Mouse (Mus musculus): Measurements from ENCODE around the gene Actr3b. TPM values are rescaled to one million over a fixed set of nuclear protein-coding genes. Genes with fewer than 3 reads are reported as not detected.

Gene Actr3b
- polyA plus RNA-seq (2015; fragmentation: Illumina TruSeq; extraction: RNeasy Lipid Tissue Mini Kit (QIAGEN cat#74804); ENCODE audit: insufficient read depth, low replicate concordance), result 2.5 TPM

DNA sequence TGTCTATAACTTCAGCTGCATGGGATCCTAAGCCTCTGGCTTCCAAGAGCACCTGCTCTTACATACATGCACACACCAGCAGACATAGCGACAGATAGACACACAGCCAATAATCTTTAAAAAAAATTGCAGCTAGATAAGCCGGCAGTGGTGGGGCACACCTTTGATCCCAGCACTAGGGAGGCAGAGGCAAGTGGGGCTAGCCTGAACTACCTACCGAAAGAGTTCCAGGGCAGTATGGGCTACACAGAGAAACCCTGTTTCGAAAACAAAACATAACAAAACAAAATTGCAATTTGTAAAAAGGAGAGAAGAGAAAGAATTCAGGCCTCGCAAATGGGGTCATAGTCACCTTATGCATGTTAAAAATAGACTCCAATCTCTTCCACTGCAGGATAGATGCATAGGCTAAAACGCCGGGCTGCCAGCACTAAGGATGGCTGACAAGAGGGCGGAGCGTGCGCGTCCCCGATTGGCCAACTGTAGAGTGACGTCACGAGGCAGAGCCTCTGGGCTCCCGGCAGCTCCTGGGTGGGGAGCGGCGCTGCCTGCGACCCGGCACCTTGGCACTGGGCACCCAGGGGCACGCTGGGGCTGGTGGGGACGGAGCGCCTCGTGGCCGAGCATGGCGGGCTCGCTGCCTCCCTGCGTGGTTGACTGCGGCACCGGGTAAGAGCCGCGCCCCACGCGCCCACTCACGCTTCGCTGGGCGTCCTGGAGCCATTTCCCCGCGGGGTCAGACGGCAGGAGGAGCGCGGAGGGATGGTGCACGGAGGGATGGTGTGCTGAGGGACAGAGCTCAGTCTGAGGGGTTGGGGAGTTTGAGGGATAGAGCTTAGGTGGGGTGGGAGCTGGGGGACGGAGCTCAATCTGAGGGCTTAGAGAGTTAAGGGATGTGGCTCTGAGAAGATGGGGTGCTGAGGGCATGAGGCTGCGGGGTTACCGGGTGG, at the start of gene Actr3b:
Actr3b (plus strand) TSS at position 538 of the 950 bp plus-strand sequence.

Other genes with a start within 250 kb of the Actr3b start
- not detected for gene Cct8l1, start 243.9 kb upstream of the Actr3b start, polyA plus RNA-seq (2015; fragmentation: Illumina TruSeq; extraction: RNeasy Lipid Tissue Mini Kit (QIAGEN cat#74804); ENCODE audit: insufficient read depth, low replicate concordance)
- gene Xrcc2, start 54.2 kb upstream of the Actr3b start, polyA plus RNA-seq (2015; fragmentation: Illumina TruSeq; extraction: RNeasy Lipid Tissue Mini Kit (QIAGEN cat#74804); ENCODE audit: insufficient read depth, low replicate concordance), result 5.7 TPM
- not detected for gene Gm21663, start 182.4 kb downstream of the Actr3b start, polyA plus RNA-seq (2015; fragmentation: Illumina TruSeq; extraction: RNeasy Lipid Tissue Mini Kit (QIAGEN cat#74804); ENCODE audit: insufficient read depth, low replicate concordance)
- not detected for gene Gm21671, start 194.4 kb downstream of the Actr3b start, polyA plus RNA-seq (2015; fragmentation: Illumina TruSeq; extraction: RNeasy Lipid Tissue Mini Kit (QIAGEN cat#74804); ENCODE audit: insufficient read depth, low replicate concordance)
- gene Gm21680, start 212.7 kb downstream of the Actr3b start, polyA plus RNA-seq (2015; fragmentation: Illumina TruSeq; extraction: RNeasy Lipid Tissue Mini Kit (QIAGEN cat#74804); ENCODE audit: insufficient read depth, low replicate concordance), result not detected
- not detected for gene Gm21698, start 228.7 kb downstream of the Actr3b start, polyA plus RNA-seq (2015; fragmentation: Illumina TruSeq; extraction: RNeasy Lipid Tissue Mini Kit (QIAGEN cat#74804); ENCODE audit: insufficient read depth, low replicate concordance)
- gene Gm1979, start 244.8 kb downstream of the Actr3b start, polyA plus RNA-seq (2015; fragmentation: Illumina TruSeq; extraction: RNeasy Lipid Tissue Mini Kit (QIAGEN cat#74804); ENCODE audit: insufficient read depth, low replicate concordance), result not detected

Measured in spleen, adult 10 weeks (tissue).